Mouse (Mus musculus): Measurements from ENCODE around the gene Tmem94. TPM values are rescaled to one million over a fixed set of nuclear protein-coding genes. Genes with fewer than 3 reads are reported as not detected.

Gene Tmem94
- polyA plus RNA-seq, 1 experiment from 2014 or later, result 28.2 TPM

- H3K9me3 ChIP-seq (ENCODE audit: control insufficient read depth, low read length), result no peaks in the 10 kb centered on the region
- H3K4me3 ChIP-seq (ENCODE audit: low read length), result no peak overlapping the region
- no peak for ATAC-seq (ENCODE audit: low read depth)
- H3K36me3 ChIP-seq (ENCODE audit: control insufficient read depth, insufficient read depth, low read length), result 0 out of 2 replicates have a peak, but pooled peaks cover 2% of the 10 kb centered on the region
- H3K4me1 ChIP-seq (replicated peaks; ENCODE audit: control insufficient read depth, insufficient read depth, low read length), result peaks cover 40% of the 10 kb centered on the region
- peak overlapping the region; percentile 37; the same call in 1 of the 2 replicates for H3K27ac ChIP-seq (ENCODE audit: low read length)
- no peaks in the 10 kb centered on the region for H3K27me3 ChIP-seq (ENCODE audit: control insufficient read depth, insufficient read depth, low read depth, low read length)
- no peak overlapping the region for H3K9ac ChIP-seq (ENCODE audit: low read length)
- H3K4me2 ChIP-seq (ENCODE audit: low read depth, low read length), result no peak overlapping the region
- 84% methylated on average over 17 of the region's 17 CpGs for WGBS
Observed at GRCm38 (mm10) chr11:115777487-115778335, 12.5 kb downstream of the Tmem94 start.

GRCm38 (mm10) chr11:115779038-115779571 is 13.9 kb downstream of the Tmem94 start:
- Histone ChIP-seq H3K36me3 (ENCODE audit: control insufficient read depth, insufficient read depth, low read length) (0 out of 2 replicates have a peak, but pooled peaks cover 2% of the 10 kb centered on the region), H3K9ac (ENCODE audit: low read length) (peak overlapping the region; percentile 49), H3K4me1 (replicated peaks; ENCODE audit: control insufficient read depth, insufficient read depth, low read length) (peaks cover 40% of the 10 kb centered on the region), H3K27me3 (ENCODE audit: control insufficient read depth, insufficient read depth, low read depth, low read length) (no peaks in the 10 kb centered on the region), H3K9me3 (ENCODE audit: control insufficient read depth, low read length) (no peaks in the 10 kb centered on the region), H3K27ac (ENCODE audit: low read length) (peak overlapping the region; percentile 96), H3K4me3 (ENCODE audit: low read length) (no peak overlapping the region), H3K4me2 (ENCODE audit: low read depth, low read length) (peak overlapping the region; percentile 41)
- ATAC-seq (ENCODE audit: low read depth), result peak; percentile 99
- 5% methylated on average over 9 of the region's 9 CpGs for WGBS

GRCm38 (mm10) chr11:115780141-115781070 is 15.2 kb downstream of the Tmem94 start:
- ATAC-seq (ENCODE audit: low read depth), result no peak
- no peak overlapping the region for H3K4me3 ChIP-seq (ENCODE audit: low read length)

GRCm38 (mm10) chr11:115786473-115786872 is 21.2 kb downstream of the Tmem94 start:
- Histone ChIP-seq H3K27ac (ENCODE audit: low read length) (no peak overlapping the region), H3K36me3 (ENCODE audit: control insufficient read depth, insufficient read depth, low read length) (peaks cover 7% of the 10 kb centered on the region; the same call in 1 of the 2 replicates), H3K4me1 (replicated peaks; ENCODE audit: control insufficient read depth, insufficient read depth, low read length) (no peaks in the 10 kb centered on the region), H3K9ac (ENCODE audit: low read length) (no peak overlapping the region), H3K4me3 (ENCODE audit: low read length) (no peak overlapping the region), H3K4me2 (ENCODE audit: low read depth, low read length) (no peak overlapping the region), H3K9me3 (ENCODE audit: control insufficient read depth, low read length) (no peaks in the 10 kb centered on the region), H3K27me3 (ENCODE audit: control insufficient read depth, insufficient read depth, low read depth, low read length) (no peaks in the 10 kb centered on the region)
- ATAC-seq (ENCODE audit: low read depth), result no peak
- WGBS, result 67% methylated on average over 6 of the region's 6 CpGs

More at GRCm38 (mm10) chr11:115780141-115781070, 15.2 kb downstream of the Tmem94 start:
- Histone ChIP-seq H3K9ac (ENCODE audit: low read length) (no peak overlapping the region), H3K36me3 (ENCODE audit: control insufficient read depth, insufficient read depth, low read length) (0 out of 2 replicates have a peak, but pooled peaks cover 2% of the 10 kb centered on the region), H3K27ac (ENCODE audit: low read length) (peak overlapping the region; percentile 96), H3K9me3 (ENCODE audit: control insufficient read depth, low read length) (no peaks in the 10 kb centered on the region), H3K4me1 (replicated peaks; ENCODE audit: control insufficient read depth, insufficient read depth, low read length) (peaks cover 36% of the 10 kb centered on the region), H3K4me2 (ENCODE audit: low read depth, low read length) (no peak overlapping the region), H3K27me3 (ENCODE audit: control insufficient read depth, insufficient read depth, low read depth, low read length) (no peaks in the 10 kb centered on the region)
- 41% methylated on average over 20 of the region's 20 CpGs for WGBS

GRCm38 (mm10) chr11:115789787-115790186 is 24.6 kb downstream of the Tmem94 start:
- H3K4me2 ChIP-seq (ENCODE audit: low read depth, low read length), result no peak overlapping the region
- no peaks in the 10 kb centered on the region for H3K4me1 ChIP-seq (replicated peaks; ENCODE audit: control insufficient read depth, insufficient read depth, low read length)
- H3K27ac ChIP-seq (ENCODE audit: low read length), result no peak overlapping the region
- H3K9ac ChIP-seq (ENCODE audit: low read length), result no peak overlapping the region
- H3K4me3 ChIP-seq (ENCODE audit: low read length), result no peak overlapping the region
- WGBS, result 91% methylated on average over 7 of the region's 7 CpGs
- no peaks in the 10 kb centered on the region for H3K9me3 ChIP-seq (ENCODE audit: control insufficient read depth, low read length)
- H3K27me3 ChIP-seq (ENCODE audit: control insufficient read depth, insufficient read depth, low read depth, low read length), result no peaks in the 10 kb centered on the region
- ATAC-seq (ENCODE audit: low read depth), result no peak
- peaks cover 30% of the 10 kb centered on the region for H3K36me3 ChIP-seq (ENCODE audit: control insufficient read depth, insufficient read depth, low read length)

GRCm38 (mm10) chr11:115791919-115792318 is 26.7 kb downstream of the Tmem94 start:
- Histone ChIP-seq H3K4me3 (ENCODE audit: low read length) (no peak overlapping the region), H3K9ac (ENCODE audit: low read length) (no peak overlapping the region), H3K36me3 (ENCODE audit: control insufficient read depth, insufficient read depth, low read length) (peaks cover 33% of the 10 kb centered on the region), H3K4me2 (ENCODE audit: low read depth, low read length) (no peak overlapping the region), H3K27me3 (ENCODE audit: control insufficient read depth, insufficient read depth, low read depth, low read length) (no peaks in the 10 kb centered on the region), H3K4me1 (replicated peaks; ENCODE audit: control insufficient read depth, insufficient read depth, low read length) (no peaks in the 10 kb centered on the region), H3K27ac (ENCODE audit: low read length) (no peak overlapping the region), H3K9me3 (ENCODE audit: control insufficient read depth, low read length) (no peaks in the 10 kb centered on the region)
- 93% methylated on average over 16 of the region's 16 CpGs for WGBS
- ATAC-seq (ENCODE audit: low read depth), result no peak

- 82% methylated on average over 14 of the region's 14 CpGs for WGBS
- no peaks in the 10 kb centered on the region for H3K9me3 ChIP-seq (ENCODE audit: control insufficient read depth, low read length)
- H3K4me1 ChIP-seq (replicated peaks; ENCODE audit: control insufficient read depth, insufficient read depth, low read length), result no peaks in the 10 kb centered on the region
- no peaks in the 10 kb centered on the region for H3K27me3 ChIP-seq (ENCODE audit: control insufficient read depth, insufficient read depth, low read depth, low read length)
- ATAC-seq (ENCODE audit: low read depth), result no peak
- H3K9ac ChIP-seq (ENCODE audit: low read length), result no peak overlapping the region
- no peak overlapping the region for H3K27ac ChIP-seq (ENCODE audit: low read length)
- no peak overlapping the region for H3K4me2 ChIP-seq (ENCODE audit: low read depth, low read length)
- H3K36me3 ChIP-seq (ENCODE audit: control insufficient read depth, insufficient read depth, low read length), result peaks cover 33% of the 10 kb centered on the region
- H3K4me3 ChIP-seq (ENCODE audit: low read length), result no peak overlapping the region
Observed at GRCm38 (mm10) chr11:115792353-115792752, 27.1 kb downstream of the Tmem94 start.

GRCm38 (mm10) chr11:115796898-115797297 is 31.7 kb downstream of the Tmem94 start:
- Histone ChIP-seq H3K4me3 (ENCODE audit: low read length) (no peak overlapping the region), H3K4me1 (replicated peaks; ENCODE audit: control insufficient read depth, insufficient read depth, low read length) (no peaks in the 10 kb centered on the region), H3K9ac (ENCODE audit: low read length) (no peak overlapping the region), H3K9me3 (ENCODE audit: control insufficient read depth, low read length) (no peaks in the 10 kb centered on the region), H3K27ac (ENCODE audit: low read length) (no peak overlapping the region), H3K4me2 (ENCODE audit: low read depth, low read length) (no peak overlapping the region), H3K27me3 (ENCODE audit: control insufficient read depth, insufficient read depth, low read depth, low read length) (no peaks in the 10 kb centered on the region), H3K36me3 (ENCODE audit: control insufficient read depth, insufficient read depth, low read length) (peaks cover 42% of the 10 kb centered on the region)
- 73% methylated on average over 15 of the region's 15 CpGs for WGBS
- ATAC-seq (ENCODE audit: low read depth), result no peak

- WGBS, result 80% methylated on average over 9 of the region's 9 CpGs
- Histone ChIP-seq H3K9ac (ENCODE audit: low read length) (no peak overlapping the region), H3K9me3 (ENCODE audit: control insufficient read depth, low read length) (no peaks in the 10 kb centered on the region), H3K4me3 (ENCODE audit: low read length) (no peak overlapping the region), H3K4me1 (replicated peaks; ENCODE audit: control insufficient read depth, insufficient read depth, low read length) (no peaks in the 10 kb centered on the region), H3K36me3 (ENCODE audit: control insufficient read depth, insufficient read depth, low read length) (peaks cover 44% of the 10 kb centered on the region), H3K4me2 (ENCODE audit: low read depth, low read length) (no peak overlapping the region), H3K27ac (ENCODE audit: low read length) (no peak overlapping the region), H3K27me3 (ENCODE audit: control insufficient read depth, insufficient read depth, low read depth, low read length) (no peaks in the 10 kb centered on the region)
- no peak for ATAC-seq (ENCODE audit: low read depth)
Observed at GRCm38 (mm10) chr11:115797665-115798064, 32.4 kb downstream of the Tmem94 start.
